In the genomic region with DNA sequence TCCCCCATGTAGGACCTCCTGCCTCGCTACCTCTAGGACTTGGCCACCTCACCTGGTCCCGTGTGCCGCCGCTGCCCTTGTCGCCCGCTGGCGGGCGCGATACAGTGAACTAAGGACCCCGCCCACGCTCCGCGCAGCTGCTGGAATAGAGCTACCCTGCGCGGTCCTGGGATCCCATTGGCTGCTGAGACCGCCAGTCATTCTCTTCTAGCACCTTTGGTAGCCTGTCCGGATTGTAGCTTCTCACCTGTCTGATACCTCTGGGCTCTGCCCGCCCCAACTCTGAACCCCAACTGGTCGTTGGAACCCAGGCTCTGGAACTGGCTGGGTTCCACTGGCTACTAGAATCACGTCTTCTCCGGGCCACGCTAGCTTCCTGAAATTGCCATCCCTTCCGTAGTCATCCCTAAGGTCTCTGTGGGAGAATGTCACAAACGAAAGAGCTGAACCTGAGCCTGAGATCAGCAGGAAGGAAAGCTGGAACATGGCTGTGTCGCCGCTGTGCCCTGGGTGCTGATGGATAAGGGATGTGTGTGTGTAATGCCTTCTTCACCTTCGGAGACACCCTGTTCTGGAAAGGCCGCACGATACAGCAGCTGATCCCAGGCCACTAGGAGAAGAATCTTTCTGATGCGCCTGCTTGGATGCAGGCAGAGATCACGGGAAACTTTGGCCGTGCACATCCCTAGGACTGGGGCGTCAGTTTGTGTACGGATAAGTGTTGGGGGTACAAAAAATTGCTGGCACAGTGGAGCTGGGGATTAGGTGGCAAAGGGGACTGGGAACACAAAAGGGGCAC, we compare ENCODE assay signal across 1 mouse cellular context.
TF ChIP-seq lines count a peak whose summit lies in the region.

No protein-coding gene starts in this region.

TF ChIP-seq in MEL, 35 proteins besides CTCF, POLR2A, EP300 and RAD21 (continued from another document):
- TF ChIP-seq MYB (IDR thresholded peaks at IDR 0.05; ENCODE audit: low read depth, low read length) (0 out of 2 replicates have a peak, but pooled peaks have one; percentile 1), USF2 (IDR thresholded peaks at IDR 0.05; ENCODE audit: borderline replicate concordance in 1 of 2, insufficient read depth in 1 of 2, low read depth in 1 of 2, low read length in 2 of 2) (no peak), BHLHE40 (IDR thresholded peaks at IDR 0.05; ENCODE audit: borderline replicate concordance, low read depth, low read length) (no peak), MAX (IDR thresholded peaks at IDR 0.05; ENCODE audit: low read length) (peak; percentile 67), ZC3H11A (IDR thresholded peaks at IDR 0.05; ENCODE audit: low read depth, low read length) (no peak), MXI1 (IDR thresholded peaks at IDR 0.05; ENCODE audit: low read depth, low read length) (no peak), MAFK (IDR thresholded peaks at IDR 0.05; ENCODE audit: borderline replicate concordance, low read depth, low read length) (no peak), GATA1 (IDR thresholded peaks at IDR 0.05; ENCODE audit: low read depth, low read length) (no peak), SMC3 (IDR thresholded peaks at IDR 0.05; ENCODE audit: low read depth, low read length) (peak; percentile 16; the same call in 1 of the 2 replicates), TCF12 (IDR thresholded peaks at IDR 0.05; ENCODE audit: low read depth, low read length) (peak; percentile 14; the same call in 1 of the 2 replicates), MEF2A (IDR thresholded peaks at IDR 0.05; ENCODE audit: extremely low read depth, insufficient replicate concordance, low read depth, low read length, poor library complexity, severe bottlenecking) (no peak), GABPA (IDR thresholded peaks at IDR 0.05; ENCODE audit: low read depth, low read length) (no peak), E2F4 (IDR thresholded peaks at IDR 0.05; ENCODE audit: borderline replicate concordance, low read depth, low read length) (no peak)
